Mouse (Mus musculus) midbrain, embryonic 14.5 days (tissue): ENCODE measurements around the gene Gpr37l1. TPM values are rescaled to one million over a fixed set of nuclear protein-coding genes. Genes with fewer than 3 reads are reported as not detected.

Experiments used
- ATAC-seq: fragments of 200-750 bp; cut with Nextera tagmentation; 2 replicates; pipeline ENCODE4 v1.8.0; 2017; ENCODE audit warnings: moderate number of reproducible peaks, moderate library complexity; ENCODE audit not compliant: low FRiP score, low TSS enrichment
- DNase-seq: peaks from one replicate; pipeline ENCODE4 v3.0.0-alpha.2; 2015
- H3K27ac ChIP-seq: fragments of 300-500 bp; sonication (generic); replicated peaks from 2 replicates; pipeline ENCODE4 v1.5.1; 2014; ENCODE audit warnings: mild to moderate bottlenecking, low read depth, low read length, moderate library complexity
- H3K27me3 ChIP-seq: fragments of 300-500 bp; sonication (generic); 2 replicates; pipeline ENCODE4 v1.6.1; 2014; ENCODE audit warnings: low read length, control low read depth, mixed read lengths; ENCODE audit not compliant: control insufficient read depth, insufficient read depth
- H3K36me3 ChIP-seq: fragments of 300-500 bp; sonication (generic); 2 replicates; pipeline ENCODE4 v1.6.1; 2014; ENCODE audit warnings: low read length, control low read depth; ENCODE audit not compliant: control insufficient read depth, insufficient read depth
- H3K4me1 ChIP-seq: fragments of 300-500 bp; sonication (generic); 2 replicates; pipeline ENCODE4 v1.6.1; 2014; ENCODE audit warnings: mild to moderate bottlenecking, antibody characterized with exemption, low read length, control low read depth; ENCODE audit not compliant: control insufficient read depth, insufficient read depth
- H3K4me2 ChIP-seq: fragments of 300-500 bp; sonication (generic); 2 replicates; pipeline ENCODE4 v1.6.1; 2014; ENCODE audit warnings: mild to moderate bottlenecking, low read length, moderate library complexity
- H3K4me3 ChIP-seq: fragments of 300-500 bp; sonication (generic); replicated peaks from 2 replicates; pipeline ENCODE4 v1.5.1; 2014; ENCODE audit warnings: low read depth, low read length
- H3K9ac ChIP-seq: fragments of 300-500 bp; sonication (generic); replicated peaks from 2 replicates; pipeline ENCODE4 v1.6.1; 2014; ENCODE audit warnings: mild to moderate bottlenecking, low read length, moderate library complexity
- H3K9me3 ChIP-seq: fragments of 300-500 bp; sonication (generic); 2 replicates; pipeline ENCODE4 v1.6.1; 2016; ENCODE audit warnings: low read length, control low read depth, mixed read lengths; ENCODE audit not compliant: control insufficient read depth
- WGBS: fragments of 180-500 bp; shearing (Covaris S2); extraction: QIAGEN DNeasy Blood & Tissue Kit; methylation state at CpG from one replicate; pipeline ENCODE4 v1.1.7; 2014; 5-methylcytosine and 5-hydroxymethylcytosine counted together
- polyA plus RNA-seq: library from polyadenylated mRNA; unstranded; fragments of >200 nt; fragmentation: Nextera tagmentation; extraction: Ambion mirVana; gene quantifications from 2 replicates; pipeline ENCODE4 v1.2.1, GENCODE M21; 2014

The Gpr37l1 gene
- polyA plus RNA-seq, 1 experiment from 2014 or later = 0.30 TPM

- H3K9me3 ChIP-seq = no peaks in the 10 kb centered on the region
- no peak overlapping the region for H3K9ac ChIP-seq
- WGBS = 93% methylated on average over 9 of the region's 9 CpGs
- no peak for ATAC-seq
- no peak overlapping the region for H3K4me2 ChIP-seq
- no peak overlapping the region for H3K27ac ChIP-seq
- H3K27me3 ChIP-seq = no peaks in the 10 kb centered on the region
- H3K36me3 ChIP-seq = no peaks in the 10 kb centered on the region
- H3K4me1 ChIP-seq = no peaks in the 10 kb centered on the region
- no peak for DNase-seq
- H3K4me3 ChIP-seq = no peak overlapping the region
Observed at GRCm38 (mm10) chr1:135132893-135133369, 34.5 kb downstream of the Gpr37l1 start.

GRCm38 (mm10) chr1:135132473-135132872, 35.0 kb downstream of the Gpr37l1 start, which contains the start of gene Ptpn7:
TSS of gene Ptpn7 (plus strand) at chr1:135132700.
- Histone ChIP-seq H3K36me3 (no peaks in the 10 kb centered on the region), H3K4me1 (no peaks in the 10 kb centered on the region), H3K4me3 (no peak within 1 kb of the TSS), H3K9ac (no peak within 1 kb of the TSS), H3K27ac (no peak within 1 kb of the TSS), H3K4me2 (no peak within 1 kb of the TSS), H3K27me3 (no peaks in the 10 kb centered on the region), H3K9me3 (no peaks in the 10 kb centered on the region)
- peak; percentile 50 for DNase-seq
- no peak for ATAC-seq
- WGBS = 44% methylated on average over 10 of the region's 10 CpGs

- no peak overlapping the region for H3K27ac ChIP-seq
- WGBS = 71% methylated on average over 8 of the region's 8 CpGs
- no peak overlapping the region for H3K4me3 ChIP-seq
- no peaks in the 10 kb centered on the region for H3K36me3 ChIP-seq
- H3K9ac ChIP-seq = no peak overlapping the region
- no peaks in the 10 kb centered on the region for H3K4me1 ChIP-seq
- no peaks in the 10 kb centered on the region for H3K9me3 ChIP-seq
- H3K27me3 ChIP-seq = no peaks in the 10 kb centered on the region
- no peak overlapping the region for H3K4me2 ChIP-seq
- ATAC-seq (no peak), DNase-seq (no peak)
Observed at GRCm38 (mm10) chr1:135131560-135131959, 35.9 kb downstream of the Gpr37l1 start.

GRCm38 (mm10) chr1:135131034-135131433, 36.4 kb downstream of the Gpr37l1 start:
- Histone ChIP-seq H3K27ac (no peak overlapping the region), H3K4me3 (no peak overlapping the region), H3K4me2 (no peak overlapping the region), H3K9ac (no peak overlapping the region), H3K27me3 (no peaks in the 10 kb centered on the region), H3K36me3 (no peaks in the 10 kb centered on the region), H3K4me1 (no peaks in the 10 kb centered on the region), H3K9me3 (no peaks in the 10 kb centered on the region)
- 57% methylated on average over 6 of the region's 6 CpGs for WGBS
- ATAC-seq (no peak), DNase-seq (no peak)

GRCm38 (mm10) chr1:135130376-135131018, 37.0 kb downstream of the Gpr37l1 start:
- no peaks in the 10 kb centered on the region for H3K9me3 ChIP-seq
- no peak overlapping the region for H3K4me3 ChIP-seq
- DNase-seq (no peak), ATAC-seq (no peak)
- no peaks in the 10 kb centered on the region for H3K27me3 ChIP-seq
- H3K4me1 ChIP-seq = no peaks in the 10 kb centered on the region
- 77% methylated on average over 2 of the region's 2 CpGs for WGBS
- no peak overlapping the region for H3K4me2 ChIP-seq
- H3K27ac ChIP-seq = no peak overlapping the region
- no peak overlapping the region for H3K9ac ChIP-seq
- H3K36me3 ChIP-seq = no peaks in the 10 kb centered on the region

- Histone ChIP-seq H3K9ac (no peak overlapping the region), H3K4me2 (no peak overlapping the region), H3K4me1 (no peaks in the 10 kb centered on the region), H3K27ac (no peak overlapping the region), H3K27me3 (no peaks in the 10 kb centered on the region), H3K4me3 (no peak overlapping the region), H3K9me3 (no peaks in the 10 kb centered on the region), H3K36me3 (no peaks in the 10 kb centered on the region)
- whole genome bisulfite sequencing = 50% methylated on average over 9 of the region's 9 CpGs
- DNase-seq = no peak
- ATAC-seq = no peak
Observed at GRCm38 (mm10) chr1:135129543-135130183, 37.8 kb downstream of the Gpr37l1 start.

GRCm38 (mm10) chr1:135128986-135129385, 38.5 kb downstream of the Gpr37l1 start:
- no peaks in the 10 kb centered on the region for H3K9me3 ChIP-seq
- H3K27ac ChIP-seq = no peak overlapping the region
- H3K27me3 ChIP-seq = no peaks in the 10 kb centered on the region
- no peak overlapping the region for H3K9ac ChIP-seq
- DNase-seq = no peak
- no peaks in the 10 kb centered on the region for H3K4me1 ChIP-seq
- WGBS = 24% methylated on average over 9 of the region's 9 CpGs
- no peak overlapping the region for H3K4me3 ChIP-seq
- H3K4me2 ChIP-seq = no peak overlapping the region
- no peak for ATAC-seq
- no peaks in the 10 kb centered on the region for H3K36me3 ChIP-seq

- Histone ChIP-seq H3K4me3 (no peak overlapping the region), H3K9me3 (no peaks in the 10 kb centered on the region), H3K36me3 (no peaks in the 10 kb centered on the region), H3K9ac (no peak overlapping the region), H3K27me3 (no peaks in the 10 kb centered on the region), H3K4me2 (no peak overlapping the region), H3K4me1 (no peaks in the 10 kb centered on the region), H3K27ac (no peak overlapping the region)
- 50% methylated on average over 6 of the region's 6 CpGs for WGBS
- no peak for ATAC-seq
- no peak for DNase-seq
Observed at GRCm38 (mm10) chr1:135128011-135128441, 39.5 kb downstream of the Gpr37l1 start.
